Mouse (Mus musculus) CH12.LX (cell line): ENCODE measurements around the gene Ttc39b.

Source experiments
- CTCF ChIP-seq, 2 experiments: IDR thresholded peaks in 1 of 2; conservative IDR thresholded peaks in 1 of 2; 2 replicates each; pipeline ENCODE4 v1.5.1; 2011 to 2012; ENCODE audit warnings: low read depth in 2 of 2, low read length in 2 of 2, improper control_type of control experiment in 1 of 2, inconsistent platforms in 1 of 2, mild to moderate bottlenecking in 1 of 2, moderate library complexity in 1 of 2
- E2F4 ChIP-seq: IDR thresholded peaks from 2 replicates; pipeline ENCODE4 v1.6.1; 2011; ENCODE audit warnings: low read depth, low read length, improper control_type of control experiment; ENCODE audit not compliant: insufficient replicate concordance
- EP300 ChIP-seq: IDR thresholded peaks from 2 replicates; pipeline ENCODE4 v1.6.1; 2011; ENCODE audit warnings: low read length, improper control_type of control experiment
- POLR2A ChIP-seq: IDR thresholded peaks from 2 replicates; pipeline ENCODE4 v1.6.1; 2011; ENCODE audit warnings: low read depth, mild to moderate bottlenecking, improper control_type of control experiment, low read length
- POLR2AphosphoS2 ChIP-seq: IDR thresholded peaks from 2 replicates; pipeline ENCODE4 v1.6.1; 2011; ENCODE audit warnings: low read depth, low read length, improper control_type of control experiment
- RAD21 ChIP-seq: IDR thresholded peaks from 2 replicates; pipeline ENCODE4 v1.6.1; 2011; ENCODE audit warnings: low read depth, mild to moderate bottlenecking, low read length, improper control_type of control experiment, moderate library complexity
- TCF12 ChIP-seq: IDR thresholded peaks from 2 replicates; pipeline ENCODE4 v1.6.1; 2014; ENCODE audit warnings: low read depth, mild to moderate bottlenecking, inconsistent platforms, low read length, improper control_type of control experiment
- ZMIZ1 ChIP-seq: IDR thresholded peaks from 2 replicates; pipeline ENCODE4 v1.6.1; 2012; ENCODE audit warnings: low read depth, mild to moderate bottlenecking, inconsistent platforms, low read length, improper control_type of control experiment

DNA sequence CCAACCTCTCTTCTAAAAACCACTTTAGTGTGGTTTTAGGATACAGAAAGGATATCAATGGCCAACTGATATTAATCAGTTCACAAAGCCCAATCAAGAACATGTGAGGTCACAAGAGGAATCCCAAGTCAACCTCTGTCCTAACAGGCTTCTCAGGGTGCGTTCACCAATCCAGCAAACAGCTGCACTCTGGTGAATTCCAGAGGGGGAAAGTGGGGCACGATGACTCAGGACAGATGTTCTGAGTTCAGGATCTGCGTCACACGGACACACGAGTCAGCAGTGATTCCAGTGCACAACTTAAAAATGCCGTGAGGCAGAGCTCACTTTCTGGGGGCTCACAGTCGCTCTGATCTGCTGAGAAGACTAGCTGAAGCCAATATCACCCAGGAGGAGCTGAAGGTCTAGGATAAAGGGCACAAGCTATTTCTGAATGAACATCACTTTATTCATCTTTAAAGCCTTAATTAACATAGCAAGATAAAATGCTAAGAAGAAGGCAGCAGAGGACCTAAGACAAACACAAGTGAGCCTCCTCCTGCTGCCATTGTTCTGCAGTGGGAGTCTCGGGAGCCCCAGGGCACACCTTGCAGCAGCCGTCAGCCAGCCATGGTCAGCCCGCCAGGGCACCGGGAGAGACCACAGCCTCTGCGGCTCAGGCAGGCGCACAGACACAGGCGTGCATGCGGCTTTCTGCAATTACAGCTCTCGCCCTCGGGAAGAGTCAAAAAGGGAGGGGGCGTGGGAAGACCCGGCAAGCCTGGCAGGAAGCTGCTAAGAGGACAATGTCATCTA, 39.9 kb downstream of the Ttc39b start:
- TF ChIP-seq TCF12 (no peak), CTCF (conservative IDR thresholded peaks at IDR 0.05 in 1 of 2, IDR thresholded peaks at IDR 0.05 in 1 of 2; ENCODE audit: low read depth in 2 of 2, low read length in 2 of 2) (no peak), RAD21 (no peak), POLR2AphosphoS2 (no peak), EP300 (no peak), ZMIZ1 (no peak), POLR2A (no peak), E2F4 (no peak)
